Mouse (Mus musculus) retina, embryonic 14.5 days (tissue): ENCODE results near the gene Stx19.
A peak's percentile ranks its signal among the peaks of the same experiment; 100 is the strongest.

ENCODE experiments used
- DNase-seq: peaks from one replicate; pipeline ENCODE4 v3.0.0-alpha.2; 2015; ENCODE audit warnings: low spot score

Gene Stx19

GRCm38 (mm10) chr16:62814491-62814890, at the start of gene Stx19:
Gene Stx19, plus strand, starts transcription at chr16:62814676.
- no peak for DNase-seq

GRCm38 (mm10) chr16:62773462-62773861, 41.0 kb upstream of the Stx19 start:
- DNase-seq: no peak

- DNase-seq: no peak
Observed at GRCm38 (mm10) chr16:62776034-62776433, 38.4 kb upstream of the Stx19 start.

- no peak for DNase-seq
Observed at GRCm38 (mm10) chr16:62778282-62778681, 36.2 kb upstream of the Stx19 start.

- DNase-seq: peak; percentile 47
Observed at GRCm38 (mm10) chr16:62782229-62782628, 32.2 kb upstream of the Stx19 start.

- DNase-seq: peak; percentile 97
Observed at GRCm38 (mm10) chr16:62786621-62787331, 27.7 kb upstream of the Stx19 start, which contains the start of gene Nsun3. Gene Nsun3, minus strand, starts transcription at chr16:62786818.

GRCm38 (mm10) chr16:62796608-62797007, 17.9 kb upstream of the Stx19 start:
- no peak for DNase-seq

GRCm38 (mm10) chr16:62798808-62799207, 15.7 kb upstream of the Stx19 start:
- DNase-seq: no peak

- no peak for DNase-seq
Observed at GRCm38 (mm10) chr16:62799426-62799825, 15.1 kb upstream of the Stx19 start.

- DNase-seq: no peak
Observed at GRCm38 (mm10) chr16:62799839-62800238, 14.6 kb upstream of the Stx19 start.

- no peak for DNase-seq
Observed at GRCm38 (mm10) chr16:62804621-62805020, 9.9 kb upstream of the Stx19 start.

- DNase-seq: peak; percentile 35
Observed at GRCm38 (mm10) chr16:62807249-62807979, 7.1 kb upstream of the Stx19 start.

- no peak for DNase-seq
Observed at GRCm38 (mm10) chr16:62810855-62811254, 3.6 kb upstream of the Stx19 start.

- no peak for DNase-seq
Observed at GRCm38 (mm10) chr16:62813790-62814189, 686 bp upstream of the Stx19 start.

GRCm38 (mm10) chr16:62822472-62822871, 8.0 kb downstream of the Stx19 start:
- DNase-seq: no peak

- peak; percentile 79 for DNase-seq
Observed at GRCm38 (mm10) chr16:62826156-62827001, 11.9 kb downstream of the Stx19 start.

- DNase-seq: no peak
Observed at GRCm38 (mm10) chr16:62832027-62832426, 17.6 kb downstream of the Stx19 start.

- DNase-seq: peak; percentile 81
Observed at GRCm38 (mm10) chr16:62832481-62832880, 18.0 kb downstream of the Stx19 start.

- no peak for DNase-seq
Observed at GRCm38 (mm10) chr16:62834016-62834735, 19.7 kb downstream of the Stx19 start.

GRCm38 (mm10) chr16:62845341-62845740, 30.9 kb downstream of the Stx19 start:
- DNase-seq: no peak

- DNase-seq: peak; percentile 98
Observed at GRCm38 (mm10) chr16:62846498-62847312, 32.2 kb downstream of the Stx19 start, which contains the start of gene Arl13b. Gene Arl13b, minus strand, starts transcription at chr16:62847040.
